Mouse (Mus musculus): ENCODE data around the gene 2310033P09Rik. TPM values are rescaled to one million over a fixed set of nuclear protein-coding genes. Genes with fewer than 3 reads are reported as not detected.

The 2310033P09Rik gene
- total RNA-seq, 2 experiments from 2014 or later = 21.6 to 22.3 TPM

GRCm38 (mm10) chr11:59226787-59227603, 18.9 kb downstream of the 2310033P09Rik start:
- peak overlapping the region; percentile 97 for H3K27ac ChIP-seq
- DNase-seq (ENCODE audit: low spot score in 2 of 2) = no peak
- 0 out of 2 replicates have a peak, but pooled peaks have one; percentile 12 for TF ChIP-seq CTCF (conservative IDR thresholded peaks at IDR 0.05)
- H3K4me3 ChIP-seq = peak overlapping the region; percentile 81

DNA sequence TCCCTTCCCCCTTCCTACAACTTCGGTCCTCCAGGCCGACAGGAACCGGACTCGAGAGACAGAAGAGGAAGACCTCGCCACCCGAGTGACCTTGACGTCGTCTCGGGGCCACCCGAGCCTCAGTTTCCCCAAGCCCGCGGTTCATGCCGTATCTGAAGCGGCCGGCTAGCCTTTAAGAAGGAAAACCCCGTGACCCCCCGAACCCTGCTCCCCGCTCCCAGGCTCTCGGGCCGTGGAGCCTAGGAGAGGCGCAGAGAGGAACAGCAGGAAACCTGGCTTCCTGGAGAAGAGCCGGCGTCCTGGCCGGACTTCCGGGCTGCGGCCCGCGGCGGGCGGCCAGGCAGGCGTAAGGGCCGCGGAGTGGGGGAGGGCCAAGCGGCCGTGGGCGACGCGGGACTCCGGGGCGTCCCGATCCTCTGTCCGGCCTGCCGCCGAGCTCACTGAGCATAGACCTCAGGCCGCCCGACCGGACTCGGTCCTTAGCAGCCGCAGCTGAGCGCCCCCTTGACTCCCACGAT, 19.5 kb downstream of the 2310033P09Rik start:
- H3K27ac ChIP-seq = peak overlapping the region; percentile 97
- H3K4me3 ChIP-seq = peak overlapping the region; percentile 81
- no peak for DNase-seq (ENCODE audit: low spot score in 2 of 2)
- TF ChIP-seq CTCF (conservative IDR thresholded peaks at IDR 0.05) = no peak

GRCm38 (mm10) chr11:59228122-59228953, 20.2 kb downstream of the 2310033P09Rik start, which contains the start of gene Arf1:
Gene Arf1 (minus strand): TSS chr11:59228270.
- DNase-seq (ENCODE audit: low spot score in 2 of 2) = peak; percentile 96 to 97
- peak within 1 kb of the TSS; percentile 81 for H3K4me3 ChIP-seq

GRCm38 (mm10) chr11:59230144-59230760, 22.1 kb downstream of the 2310033P09Rik start:
- Histone ChIP-seq H3K27ac (peak overlapping the region; percentile 1; the same call in 1 of the 2 replicates), H3K4me3 (no peak overlapping the region)
- peak; percentile 83 for TF ChIP-seq CTCF (conservative IDR thresholded peaks at IDR 0.05)
- DNase-seq (ENCODE audit: low spot score in 2 of 2) = peak; percentile 41

More at GRCm38 (mm10) chr11:59228122-59228953, 20.2 kb downstream of the 2310033P09Rik start, which contains the start of gene Arf1:
- H3K27ac ChIP-seq = peak within 1 kb of the TSS; percentile 97
- TF ChIP-seq CTCF (conservative IDR thresholded peaks at IDR 0.05) = no peak

GRCm38 (mm10) chr11:59232797-59233196, 24.7 kb downstream of the 2310033P09Rik start:
- Histone ChIP-seq H3K4me3 (no peak overlapping the region), H3K27ac (no peak overlapping the region)
- TF ChIP-seq CTCF (conservative IDR thresholded peaks at IDR 0.05) = peak; percentile 27
- DNase-seq (ENCODE audit: low spot score in 2 of 2) = no peak

- peak; percentile 75 for TF ChIP-seq CTCF (conservative IDR thresholded peaks at IDR 0.05)
- H3K27ac ChIP-seq = no peak overlapping the region
- no peak overlapping the region for H3K4me3 ChIP-seq
- peak in 1 of 2 experiments; percentile 56 for DNase-seq (ENCODE audit: low spot score in 2 of 2)
Observed at GRCm38 (mm10) chr11:59238525-59239427, 30.7 kb downstream of the 2310033P09Rik start.

DNA sequence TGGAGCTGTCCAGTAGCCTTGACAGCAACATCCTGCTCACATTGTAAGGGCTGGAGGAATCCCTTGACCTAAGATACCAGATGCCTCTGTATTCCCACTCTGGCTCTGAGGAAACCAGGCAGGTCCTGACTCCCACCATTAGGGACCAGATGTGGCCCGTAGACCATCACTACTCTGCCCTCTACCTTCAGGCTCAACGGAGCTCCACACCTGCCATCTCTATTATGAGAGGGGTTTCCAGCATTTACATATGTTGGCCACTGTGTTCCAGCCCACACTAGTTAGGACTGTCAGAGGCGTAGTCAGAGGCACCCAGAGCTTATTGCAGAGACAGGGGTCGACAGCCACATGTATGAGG, 31.3 kb downstream of the 2310033P09Rik start:
- no peak for DNase-seq (ENCODE audit: low spot score in 2 of 2)
- Histone ChIP-seq H3K27ac (no peak overlapping the region), H3K4me3 (no peak overlapping the region)
- TF ChIP-seq CTCF (conservative IDR thresholded peaks at IDR 0.05) = no peak

GRCm38 (mm10) chr11:59239796-59240195, 31.7 kb downstream of the 2310033P09Rik start:
- DNase-seq (ENCODE audit: low spot score in 2 of 2) = no peak
- Histone ChIP-seq H3K4me3 (no peak overlapping the region), H3K27ac (no peak overlapping the region)
- TF ChIP-seq CTCF (conservative IDR thresholded peaks at IDR 0.05) = no peak

- Histone ChIP-seq H3K27ac (no peak overlapping the region), H3K4me3 (no peak overlapping the region)
- no peak for TF ChIP-seq CTCF (conservative IDR thresholded peaks at IDR 0.05)
- no peak for DNase-seq (ENCODE audit: low spot score in 2 of 2)
Observed at GRCm38 (mm10) chr11:59241841-59242240, 33.7 kb downstream of the 2310033P09Rik start.

- no peak overlapping the region for H3K27ac ChIP-seq
- H3K4me3 ChIP-seq = no peak overlapping the region
- no peak for TF ChIP-seq CTCF (conservative IDR thresholded peaks at IDR 0.05)
- no peak for DNase-seq (ENCODE audit: low spot score in 2 of 2)
Observed at GRCm38 (mm10) chr11:59243856-59244255, 35.7 kb downstream of the 2310033P09Rik start.

DNA sequence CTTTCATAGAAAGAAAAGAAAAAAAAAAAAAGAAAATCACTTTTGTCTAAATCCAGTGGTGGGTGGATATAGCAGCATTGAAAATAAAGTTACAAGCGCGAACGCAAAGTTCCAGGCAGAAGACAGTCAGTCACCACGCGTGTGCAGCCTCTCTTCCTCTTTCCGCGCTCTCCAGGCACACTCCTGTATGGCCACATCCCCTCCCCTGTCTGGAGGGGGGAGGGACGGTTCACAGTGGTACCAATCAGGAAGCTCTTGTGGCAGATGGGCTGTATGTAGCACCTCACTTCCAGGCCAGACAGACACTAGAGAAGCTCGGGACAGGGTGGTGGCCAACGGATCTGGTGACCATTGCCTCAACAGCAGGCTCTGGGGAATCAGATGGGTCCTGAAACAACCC, 40.0 kb downstream of the 2310033P09Rik start:
- no peak for TF ChIP-seq CTCF (conservative IDR thresholded peaks at IDR 0.05)
- no peak overlapping the region for H3K4me3 ChIP-seq
- H3K27ac ChIP-seq = no peak overlapping the region
- DNase-seq (ENCODE audit: low spot score in 2 of 2) = no peak
